Mouse (Mus musculus) right cerebral cortex, postnatal 4 days (tissue): ENCODE measurements at regions not wholly inside any gene's neighbourhood (a gene's known extent, or its start where the extent isn't known, plus 50 kb on each side); places are given as distances from the start of the nearest gene placed in this dataset.
"Not testable (repeated sequence)": the region's sequence is repeated elsewhere in the genome, so short reads cannot be mapped to it uniquely, and the experiment has no call there.

ENCODE experiments used
- DNase-seq: peaks from one replicate; pipeline ENCODE4 v3.0.0-alpha.2; 2022

DNA sequence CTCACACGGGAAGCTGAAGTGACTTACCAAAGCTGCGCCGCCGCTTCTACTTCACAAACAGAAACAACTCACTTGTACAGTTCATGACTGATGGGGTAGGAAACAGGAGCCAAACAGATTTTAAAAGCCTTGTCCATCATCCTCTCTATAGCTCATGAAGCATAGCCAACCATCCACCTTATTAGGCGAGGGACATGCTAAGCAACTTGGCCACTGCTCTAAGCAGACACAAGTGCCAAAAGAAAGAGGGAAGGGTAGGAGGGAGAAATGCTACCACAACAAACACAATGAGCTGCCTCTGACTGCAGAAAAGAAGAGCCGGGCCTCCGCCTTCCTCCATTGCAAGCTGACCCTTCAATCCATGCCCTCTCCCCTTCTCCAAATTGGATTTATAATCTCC lies 179.9 kb downstream of the Dhx15 start:
- DNase-seq: no peak

DNA sequence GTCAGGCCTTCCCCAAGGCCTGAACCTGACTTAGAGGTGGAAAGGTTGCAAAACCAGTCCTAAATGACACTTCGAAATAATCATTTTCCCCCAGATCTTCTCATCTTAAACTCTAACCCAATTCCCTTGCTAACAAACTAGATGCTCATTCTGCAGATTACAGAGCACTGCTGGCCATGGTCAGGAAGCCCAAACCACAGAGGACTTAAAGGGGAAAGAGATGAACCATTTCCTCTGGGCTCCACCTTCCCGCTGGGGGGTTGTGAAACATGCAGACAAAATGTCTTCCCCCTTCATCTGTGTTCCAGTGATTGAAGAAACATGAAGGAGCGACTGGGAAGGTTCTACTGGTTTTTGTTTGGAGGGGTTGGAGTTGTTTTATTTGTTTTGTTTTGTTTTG lies 181.4 kb downstream of the Dhx15 start:
- no peak for DNase-seq

GRCm38 (mm10) chr5:52006843-52007242 lies 183.5 kb downstream of the Dhx15 start:
- no peak for DNase-seq

- DNase-seq: no peak
Measured at GRCm38 (mm10) chr5:51990847-51991610, 199.3 kb downstream of the Dhx15 start.

DNA sequence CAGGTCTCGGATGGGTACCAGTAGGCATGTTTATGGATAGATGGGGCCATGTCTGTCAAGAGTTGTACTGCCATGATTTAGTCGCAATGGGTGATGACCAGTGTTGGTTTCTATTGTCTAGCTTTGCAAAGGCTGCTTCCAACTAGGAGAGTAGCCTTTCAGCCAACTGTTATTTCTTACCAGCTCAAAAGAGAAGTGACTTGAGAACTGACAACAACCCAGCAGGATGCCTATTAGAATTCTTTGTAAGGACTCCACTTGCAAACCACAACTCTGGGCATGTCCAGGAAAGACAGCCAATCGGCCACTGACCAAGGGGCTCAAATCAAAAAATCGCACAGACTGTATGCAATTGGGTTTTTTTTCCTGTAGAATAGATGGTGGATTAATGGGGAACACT lies 200.9 kb downstream of the Dhx15 start:
- no peak for DNase-seq

DNA sequence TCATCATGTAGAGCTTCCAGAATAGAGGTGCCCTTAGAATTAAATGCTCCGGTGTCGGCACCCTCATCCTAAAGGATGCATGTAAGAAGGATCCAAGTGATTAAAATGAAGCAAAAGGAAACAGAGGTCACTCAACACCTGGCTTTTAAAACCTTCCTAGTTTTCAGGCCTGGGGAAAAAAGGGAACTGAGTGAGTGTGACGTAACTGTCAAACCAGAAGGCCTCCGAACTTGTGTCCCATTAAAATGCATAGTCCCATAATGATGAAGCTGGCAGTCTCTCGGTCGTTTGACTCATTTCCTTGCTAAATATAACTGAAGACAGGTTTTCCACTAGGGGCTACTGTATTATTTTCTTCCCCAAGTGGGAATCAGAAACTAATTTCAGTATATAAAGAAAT lies 201.4 kb downstream of the Dhx15 start:
- DNase-seq: no peak

- DNase-seq: no peak
Measured at GRCm38 (mm10) chr5:51984966-51985365, 205.3 kb downstream of the Dhx15 start.

- no peak for DNase-seq
Measured at GRCm38 (mm10) chr5:51982780-51983179, 207.5 kb downstream of the Dhx15 start.

GRCm38 (mm10) chr5:51980901-51981300 lies 209.4 kb downstream of the Dhx15 start:
- no peak for DNase-seq

DNA sequence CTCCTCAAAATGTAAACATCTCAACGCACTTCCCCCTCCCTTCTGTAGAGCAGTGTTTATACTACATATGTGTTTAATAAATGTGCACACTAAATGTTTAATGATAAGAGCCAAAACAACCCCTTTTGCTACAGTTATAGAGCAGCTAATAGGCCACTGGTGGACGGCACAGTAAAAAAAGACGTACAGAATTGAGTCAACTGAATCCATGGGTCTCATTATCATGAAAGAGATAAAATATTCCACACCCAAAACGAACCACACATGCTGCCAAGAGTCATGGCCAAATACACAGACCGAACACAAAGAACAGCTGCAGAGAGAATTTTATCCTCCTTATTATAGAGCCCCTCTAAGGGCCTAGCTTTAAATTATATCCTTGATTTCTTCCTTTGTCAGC lies 237.8 kb downstream of the Dhx15 start:
- no peak for DNase-seq

DNA sequence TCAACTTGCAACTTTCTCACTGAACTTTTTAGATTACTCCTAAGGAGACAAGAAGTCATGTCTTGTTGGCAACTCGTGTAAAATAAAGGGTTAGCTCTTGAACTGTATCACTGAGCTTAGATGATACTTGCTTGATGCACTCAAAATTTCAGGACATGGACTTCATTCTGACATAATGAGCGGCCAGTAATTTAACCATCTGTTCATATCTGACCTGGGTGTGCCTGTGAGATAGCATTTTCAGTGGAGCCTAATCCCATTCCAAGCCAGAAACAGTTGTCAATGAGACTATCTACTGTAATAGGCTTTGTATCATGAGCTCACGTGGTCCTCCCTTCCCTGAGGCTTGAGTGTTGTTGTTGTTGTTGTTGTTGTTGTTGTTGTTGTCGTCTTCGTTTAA lies 240.3 kb downstream of the Dhx15 start:
- no peak for DNase-seq

GRCm38 (mm10) chr5:51946062-51946461 lies 244.3 kb downstream of the Dhx15 start:
- no peak for DNase-seq

- not testable (repeated sequence) for DNase-seq
Measured at GRCm38 (mm10) chr5:51941925-51942291, 248.4 kb downstream of the Dhx15 start.

- no peak for DNase-seq
Measured at GRCm38 (mm10) chr5:51941255-51941924, 248.9 kb downstream of the Dhx15 start.

DNA sequence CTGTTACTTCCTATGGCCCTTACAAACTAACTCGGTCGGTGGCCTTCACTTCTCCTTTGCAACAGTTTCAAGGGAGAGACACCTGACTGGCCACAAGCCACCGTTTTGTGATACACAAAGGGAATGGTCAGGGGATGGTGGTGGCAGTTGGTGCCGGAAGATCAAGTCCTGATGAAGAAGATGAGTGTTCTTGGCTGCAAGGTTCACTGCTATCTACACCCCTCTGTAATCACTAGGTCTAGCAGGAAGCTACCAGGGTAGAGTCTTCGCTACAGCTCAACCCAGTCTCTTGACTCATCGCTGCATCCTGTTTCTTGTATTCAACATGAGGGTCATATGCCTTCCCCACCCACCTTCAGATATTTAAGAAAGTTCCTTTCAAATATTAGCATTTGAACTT lies 251.5 kb downstream of the Dhx15 start:
- no peak for DNase-seq

GRCm38 (mm10) chr5:51937320-51937719 lies 253.0 kb downstream of the Dhx15 start:
- DNase-seq: no peak

GRCm38 (mm10) chr5:51935391-51936354 lies 254.6 kb downstream of the Dhx15 start:
- no peak for DNase-seq

DNA sequence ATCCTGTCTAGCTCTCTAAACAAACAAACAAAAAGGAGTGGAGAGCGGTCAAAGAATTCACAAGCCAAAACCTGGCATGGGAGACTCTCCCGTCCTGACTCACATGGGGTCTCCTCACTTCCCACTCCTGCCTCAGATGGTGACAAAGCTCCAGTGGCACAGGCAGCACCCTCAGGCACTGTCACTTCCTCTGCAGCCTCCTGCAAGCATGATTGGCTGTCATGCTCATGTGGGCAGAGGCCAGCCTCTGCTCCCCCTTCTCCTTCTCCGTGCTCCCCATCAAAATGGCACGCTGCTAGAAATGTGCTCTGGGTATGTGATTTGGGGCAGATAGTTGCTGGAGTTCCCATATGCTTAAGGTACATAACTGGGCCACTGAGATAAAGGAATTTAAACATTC lies 255.4 kb downstream of the Dhx15 start:
- DNase-seq: no peak

- DNase-seq: no peak
Measured at GRCm38 (mm10) chr5:51933331-51933730, 257.0 kb downstream of the Dhx15 start.

DNA sequence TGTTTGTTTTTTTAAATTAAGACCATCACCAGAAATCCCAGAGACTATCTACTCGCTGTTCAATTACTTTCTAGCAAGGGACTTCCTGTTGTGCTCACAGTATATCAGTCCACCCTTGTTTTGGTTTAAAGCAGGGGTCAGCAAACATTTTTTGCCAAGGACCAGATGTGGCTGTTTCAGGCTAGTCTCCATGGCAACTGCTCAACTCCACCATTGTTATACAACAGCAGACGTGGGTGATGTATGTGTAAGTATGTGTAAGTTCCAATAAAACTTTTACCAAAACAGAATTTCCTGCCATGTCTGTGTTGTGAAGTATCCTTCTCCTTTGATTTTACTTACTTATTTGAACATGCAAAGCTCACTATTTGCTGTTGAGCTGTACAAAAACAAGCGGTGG lies 259.9 kb downstream of the Dhx15 start:
- no peak for DNase-seq

- no peak for DNase-seq
Measured at GRCm38 (mm10) chr5:51928801-51929200, 261.5 kb downstream of the Dhx15 start.

GRCm38 (mm10) chr5:51923417-51923816 lies 266.9 kb downstream of the Dhx15 start:
- no peak for DNase-seq

- no peak for DNase-seq
Measured at GRCm38 (mm10) chr5:51922973-51923372, 267.3 kb downstream of the Dhx15 start.

DNA sequence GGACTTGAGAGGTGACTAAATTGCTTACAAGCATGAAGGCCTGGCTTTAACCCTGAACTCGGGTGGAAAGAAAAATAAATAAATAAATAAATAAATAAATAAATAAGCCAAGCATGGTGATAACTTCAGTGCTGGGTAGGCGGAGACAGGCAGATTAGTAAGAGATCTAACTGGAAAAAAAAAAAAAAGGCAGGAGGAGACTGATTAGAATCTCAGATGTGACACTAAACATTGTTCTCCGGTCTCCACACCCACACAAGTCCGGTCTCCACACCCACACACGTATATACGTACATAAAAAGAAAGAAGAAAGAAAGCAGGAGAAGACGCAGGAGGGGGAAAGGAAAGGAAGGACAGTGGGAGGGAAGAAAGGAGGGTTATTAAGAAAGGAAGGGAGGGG lies 267.8 kb downstream of the Dhx15 start:
- no peak for DNase-seq
